Mouse (Mus musculus) embryonic facial prominence, embryonic 11.5 days (tissue): ENCODE results near the gene Amn. TPM values are rescaled to one million over a fixed set of nuclear protein-coding genes. Genes with fewer than 3 reads are reported as not detected.

Experiments used
- ATAC-seq: fragments of 200-750 bp; cut with Nextera tagmentation; replicated peaks from 2 replicates; pipeline ENCODE4 v1.8.0; 2017; ENCODE audit warnings: low read depth; ENCODE audit not compliant: insufficient number of reproducible peaks, low FRiP score, low TSS enrichment
- DNase-seq: peaks from one replicate; pipeline ENCODE4 v3.0.0-alpha.2; 2015; ENCODE audit warnings: low spot score
- H3K27ac ChIP-seq: fragments of 300-500 bp; sonication (generic); replicated peaks from 2 replicates; pipeline ENCODE4 v1.5.1; 2014; ENCODE audit warnings: mild to moderate bottlenecking, low read depth, low read length, control low read depth
- H3K27me3 ChIP-seq: fragments of 300-500 bp; sonication (generic); 2 replicates; pipeline ENCODE4 v1.6.1; 2014; ENCODE audit warnings: mild to moderate bottlenecking, low read length, moderate library complexity, mixed read lengths; ENCODE audit not compliant: control insufficient read depth, insufficient read depth
- H3K36me3 ChIP-seq: fragments of 300-500 bp; sonication (generic); replicated peaks from 2 replicates; pipeline ENCODE4 v1.6.1; 2014; ENCODE audit warnings: low read depth, mild to moderate bottlenecking, low read length, moderate library complexity, mixed read lengths; ENCODE audit not compliant: control insufficient read depth, insufficient read depth
- H3K4me1 ChIP-seq: fragments of 300-500 bp; sonication (generic); 2 replicates; pipeline ENCODE4 v1.6.1; 2014; ENCODE audit warnings: low read length, mixed read lengths; ENCODE audit not compliant: control insufficient read depth, insufficient read depth
- H3K4me2 ChIP-seq: fragments of 300-500 bp; sonication (generic); 2 replicates; pipeline ENCODE4 v1.6.1; 2014; ENCODE audit warnings: low read depth, mild to moderate bottlenecking, control low read depth, low read length, moderate library complexity
- H3K4me3 ChIP-seq: fragments of 300-500 bp; sonication (generic); 2 replicates; pipeline ENCODE4 v1.5.1; 2014; ENCODE audit warnings: low read depth, low read length, control low read depth
- H3K9ac ChIP-seq: fragments of 300-500 bp; sonication (generic); replicated peaks from 2 replicates; pipeline ENCODE4 v1.6.1; 2014; ENCODE audit warnings: mild to moderate bottlenecking, control low read depth, low read length
- H3K9me3 ChIP-seq: fragments of 300-500 bp; sonication (generic); replicated peaks from 2 replicates; pipeline ENCODE4 v1.6.1; 2016; ENCODE audit warnings: mild to moderate bottlenecking, low read length, inconsistent platforms, mixed read lengths; ENCODE audit not compliant: control insufficient read depth
- WGBS: fragments of 180-500 bp; shearing (Covaris S2); extraction: QIAGEN DNeasy Blood & Tissue Kit; methylation state at CpG from one replicate; pipeline ENCODE4 v1.1.7; 2014; 5-methylcytosine and 5-hydroxymethylcytosine counted together
- polyA plus RNA-seq: library from polyadenylated mRNA; unstranded; fragments of >200 nt; fragmentation: Nextera tagmentation; extraction: Ambion mirVana; gene quantifications from 2 replicates; pipeline ENCODE4 v1.2.1, GENCODE M21; 2014

Amn gene
- polyA plus RNA-seq, 1 experiment from 2014 or later: 0.28 TPM

DNA sequence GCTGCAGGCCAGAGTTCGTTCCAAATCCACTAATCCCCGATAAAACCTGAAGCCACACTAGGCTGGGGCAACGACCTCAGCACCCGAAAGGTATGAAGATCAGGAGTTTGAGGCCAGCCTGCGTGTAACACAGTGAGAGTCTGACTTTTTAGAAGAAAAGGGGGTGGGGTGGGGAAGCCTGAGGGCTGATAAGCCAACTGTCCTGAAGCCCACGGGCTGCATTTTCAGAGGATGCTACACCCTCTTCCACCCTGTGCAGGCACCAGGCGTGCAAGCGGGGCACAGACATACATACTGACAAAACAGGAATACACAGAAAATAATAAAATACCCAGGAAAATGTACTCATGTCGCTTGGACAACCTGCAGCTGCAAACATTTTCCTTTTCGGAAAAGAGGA is 40.9 kb downstream of the Amn start:
- no peaks in the 10 kb centered on the region for H3K9me3 ChIP-seq
- H3K27me3 ChIP-seq: no peaks in the 10 kb centered on the region
- no peak overlapping the region for H3K9ac ChIP-seq
- 91% methylated on average over 10 of the region's 10 CpGs for whole genome bisulfite sequencing
- ATAC-seq (no peak), DNase-seq (no peak)
- H3K36me3 ChIP-seq: peaks cover 23% of the 10 kb centered on the region
- H3K27ac ChIP-seq: no peak overlapping the region
- no peak overlapping the region for H3K4me3 ChIP-seq
- no peaks in the 10 kb centered on the region for H3K4me1 ChIP-seq
- no peak overlapping the region for H3K4me2 ChIP-seq

DNA sequence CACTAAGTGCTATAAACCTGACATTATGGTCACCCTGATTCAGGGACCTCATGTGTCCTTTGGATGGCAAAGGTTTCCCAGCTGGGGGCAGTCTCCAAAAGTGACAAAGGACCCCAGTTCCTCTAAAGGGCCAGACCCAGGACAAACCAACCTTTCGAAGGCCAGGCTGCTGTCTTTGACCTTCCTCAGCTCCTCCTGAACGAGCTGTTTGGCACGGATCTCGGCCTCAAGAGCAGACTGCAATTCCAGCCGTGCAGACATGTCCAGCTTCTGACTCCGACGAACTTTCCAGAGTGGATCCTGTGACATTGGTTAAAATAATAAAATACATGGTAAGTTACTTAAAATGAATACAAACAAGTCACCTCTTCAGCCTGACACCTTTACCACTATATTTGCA is 43.4 kb downstream of the Amn start:
- H3K4me2 ChIP-seq: no peak overlapping the region
- WGBS: 92% methylated on average over 7 of the region's 7 CpGs
- no peaks in the 10 kb centered on the region for H3K9me3 ChIP-seq
- DNase-seq: no peak
- H3K4me1 ChIP-seq: no peaks in the 10 kb centered on the region
- no peak for ATAC-seq
- H3K27me3 ChIP-seq: no peaks in the 10 kb centered on the region
- no peak overlapping the region for H3K4me3 ChIP-seq
- H3K9ac ChIP-seq: no peak overlapping the region
- H3K36me3 ChIP-seq: peaks cover 37% of the 10 kb centered on the region
- H3K27ac ChIP-seq: no peak overlapping the region

DNA sequence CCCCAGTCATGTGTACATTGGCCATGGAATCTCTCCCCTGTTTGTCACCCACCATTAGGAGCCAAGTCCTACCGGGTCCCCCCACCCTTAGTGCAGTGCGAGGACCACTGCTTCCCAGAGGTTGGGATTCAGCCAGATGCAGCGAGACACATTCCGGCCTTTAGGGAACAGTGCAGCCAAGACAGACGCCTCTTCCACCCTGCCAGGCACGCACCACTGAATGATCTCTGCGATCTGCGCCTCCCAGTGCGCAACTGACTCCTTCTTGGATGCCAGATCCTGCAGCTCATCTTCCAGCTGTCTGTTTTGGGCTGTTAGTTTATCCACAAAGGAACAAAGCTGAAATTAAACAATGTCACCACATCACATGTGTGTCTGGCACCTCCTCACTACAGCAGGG is 46.8 kb downstream of the Amn start:
- Histone ChIP-seq H3K4me1 (no peaks in the 10 kb centered on the region), H3K36me3 (peaks cover 54% of the 10 kb centered on the region), H3K9ac (no peak overlapping the region), H3K4me2 (no peak overlapping the region), H3K9me3 (no peaks in the 10 kb centered on the region), H3K27me3 (no peaks in the 10 kb centered on the region), H3K27ac (no peak overlapping the region), H3K4me3 (no peak overlapping the region)
- no peak for DNase-seq
- ATAC-seq: no peak
- WGBS: 93% methylated on average over 9 of the region's 9 CpGs

DNA sequence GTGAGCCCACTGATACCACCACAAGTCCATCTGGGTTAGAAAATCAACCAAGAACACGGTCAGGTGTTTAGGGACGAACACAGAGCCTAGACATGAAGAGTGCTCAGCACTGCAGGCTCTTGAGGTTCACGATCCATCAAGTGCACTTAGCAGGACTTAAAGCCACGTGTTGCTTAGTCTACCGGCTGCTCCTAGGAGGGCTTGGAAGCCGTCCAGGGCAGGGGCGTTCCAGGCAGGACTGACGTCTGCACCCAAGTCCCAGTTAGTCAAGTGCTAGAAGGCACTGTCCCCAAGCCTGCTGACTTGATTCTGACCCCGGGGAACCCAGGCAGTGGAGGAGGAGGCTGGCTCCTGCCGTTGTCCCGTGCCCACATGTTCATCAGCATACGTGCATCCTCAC is 49.7 kb downstream of the Amn start:
- peaks cover 51% of the 10 kb centered on the region for H3K36me3 ChIP-seq
- no peaks in the 10 kb centered on the region for H3K27me3 ChIP-seq
- H3K27ac ChIP-seq: no peak overlapping the region
- ATAC-seq (no peak), DNase-seq (no peak)
- no peak overlapping the region for H3K4me2 ChIP-seq
- H3K4me3 ChIP-seq: no peak overlapping the region
- no peaks in the 10 kb centered on the region for H3K9me3 ChIP-seq
- no peak overlapping the region for H3K9ac ChIP-seq
- 95% methylated on average over 12 of the region's 12 CpGs for WGBS
- H3K4me1 ChIP-seq: no peaks in the 10 kb centered on the region

DNA sequence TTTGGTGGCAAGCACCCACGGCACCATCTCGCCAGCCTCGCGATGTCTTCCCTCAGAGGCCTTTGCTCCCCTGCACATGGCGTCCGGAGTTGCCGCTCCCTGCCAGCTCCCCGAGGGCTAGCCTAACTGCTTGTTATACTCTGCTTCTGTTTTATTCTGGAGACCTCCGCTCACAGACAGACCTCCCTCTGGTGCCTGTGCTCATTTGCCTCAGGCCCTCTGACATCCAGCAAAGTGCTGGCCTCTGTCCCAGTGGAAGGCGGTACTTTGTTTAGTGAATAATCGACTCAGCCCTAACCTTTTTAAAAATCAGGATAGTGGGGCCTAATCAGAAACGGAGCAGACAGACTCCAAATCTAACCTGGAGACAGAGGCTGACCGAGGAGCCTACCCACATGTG is 50.9 kb downstream of the Amn start:
- ATAC-seq (no peak), DNase-seq (no peak)
- H3K36me3 ChIP-seq: peaks cover 48% of the 10 kb centered on the region
- 93% methylated on average over 13 of the region's 13 CpGs for whole genome bisulfite sequencing
- H3K9ac ChIP-seq: no peak overlapping the region
- H3K4me3 ChIP-seq: no peak overlapping the region
- H3K9me3 ChIP-seq: no peaks in the 10 kb centered on the region
- H3K27me3 ChIP-seq: no peaks in the 10 kb centered on the region
- no peak overlapping the region for H3K27ac ChIP-seq
- no peak overlapping the region for H3K4me2 ChIP-seq
- no peaks in the 10 kb centered on the region for H3K4me1 ChIP-seq

DNA sequence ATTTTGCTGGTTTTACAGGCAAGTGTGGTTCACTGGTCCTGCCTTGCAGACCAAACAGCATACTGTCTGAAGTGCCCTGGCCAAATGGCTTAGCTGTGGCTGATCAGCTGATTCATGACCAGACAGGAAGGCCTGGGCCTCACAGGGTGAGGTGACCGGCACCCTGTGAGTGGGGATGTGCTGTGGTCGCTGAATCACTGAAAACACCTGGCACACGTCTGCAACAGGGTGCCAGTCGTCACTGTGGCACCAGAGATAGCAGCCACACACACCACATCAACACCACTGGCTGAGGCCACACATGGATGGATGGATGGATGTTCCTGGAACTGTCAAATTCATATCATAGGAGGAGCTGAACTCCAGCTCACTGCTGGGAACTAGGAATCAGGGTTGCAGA is 52.5 kb downstream of the Amn start:
- Histone ChIP-seq H3K9me3 (no peaks in the 10 kb centered on the region), H3K4me1 (no peaks in the 10 kb centered on the region), H3K9ac (no peak overlapping the region), H3K36me3 (peaks cover 40% of the 10 kb centered on the region), H3K4me2 (no peak overlapping the region), H3K27ac (no peak overlapping the region), H3K4me3 (no peak overlapping the region), H3K27me3 (no peaks in the 10 kb centered on the region)
- DNase-seq: no peak
- ATAC-seq: no peak
- 90% methylated on average over 4 of the region's 4 CpGs for WGBS

DNA sequence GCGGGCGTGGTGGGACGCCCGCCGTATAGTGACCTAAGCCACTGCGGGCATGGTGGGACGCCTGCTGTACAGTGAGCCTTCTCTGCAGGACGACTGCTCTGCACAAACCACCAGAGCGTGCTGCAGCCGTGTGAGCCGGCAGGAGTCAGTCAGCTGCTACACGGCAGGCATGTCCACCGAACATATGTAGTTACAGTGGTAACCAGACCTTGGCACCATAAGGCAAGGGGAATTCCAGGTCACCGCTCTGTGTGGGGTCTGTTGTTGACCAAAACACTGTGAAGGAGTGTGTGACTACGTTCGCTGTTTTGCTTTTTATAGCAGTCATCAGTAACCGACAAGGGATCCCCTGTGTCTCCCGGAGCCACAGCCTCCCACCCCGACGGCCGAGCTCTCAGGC is 53.6 kb downstream of the Amn start:
- no peaks in the 10 kb centered on the region for H3K27me3 ChIP-seq
- no peak overlapping the region for H3K4me2 ChIP-seq
- no peak overlapping the region for H3K9ac ChIP-seq
- H3K27ac ChIP-seq: no peak overlapping the region
- no peak for DNase-seq
- no peak overlapping the region for H3K4me3 ChIP-seq
- H3K9me3 ChIP-seq: no peaks in the 10 kb centered on the region
- 95% methylated on average over 21 of the region's 21 CpGs for WGBS
- no peaks in the 10 kb centered on the region for H3K4me1 ChIP-seq
- H3K36me3 ChIP-seq: peaks cover 31% of the 10 kb centered on the region
- ATAC-seq: no peak

DNA sequence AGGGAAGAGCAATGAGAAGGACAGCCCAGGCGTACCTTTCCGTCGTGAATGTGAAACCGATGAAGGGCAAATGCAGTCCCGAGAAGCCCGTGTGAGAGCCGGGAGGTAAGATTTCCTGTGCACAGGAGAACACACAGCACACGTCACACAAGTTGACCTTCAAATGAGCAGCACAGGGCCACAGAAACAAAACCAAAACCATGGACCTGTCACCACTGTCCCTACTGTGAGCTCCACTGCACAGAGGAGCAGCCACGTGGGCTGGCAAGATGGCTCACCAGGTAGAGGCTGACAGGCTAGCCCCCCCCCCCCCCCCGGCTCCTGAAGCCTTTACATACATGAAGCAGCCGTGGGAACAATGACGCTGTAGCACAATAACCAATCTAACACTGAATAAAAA is 54.1 kb downstream of the Amn start:
- H3K4me2 ChIP-seq: no peak overlapping the region
- no peaks in the 10 kb centered on the region for H3K4me1 ChIP-seq
- no peak for ATAC-seq
- no peak overlapping the region for H3K9ac ChIP-seq
- 96% methylated on average over 12 of the region's 12 CpGs for WGBS
- no peaks in the 10 kb centered on the region for H3K27me3 ChIP-seq
- no peak for DNase-seq
- no peaks in the 10 kb centered on the region for H3K9me3 ChIP-seq
- peaks cover 27% of the 10 kb centered on the region for H3K36me3 ChIP-seq
- no peak overlapping the region for H3K4me3 ChIP-seq
- H3K27ac ChIP-seq: no peak overlapping the region
